Mouse (Mus musculus) heart, postnatal 0 days (tissue): ENCODE results near the gene Nrm.

Experiments
- CTCF ChIP-seq: IDR thresholded peaks from 2 replicates; pipeline ENCODE4 v1.5.1; 2016; ENCODE audit warnings: antibody characterized with exemption, control low read depth, low read depth
- EP300 ChIP-seq: IDR thresholded peaks from 2 replicates; pipeline ENCODE4 v1.6.1; 2016; ENCODE audit warnings: antibody characterized with exemption, low read depth

DNA sequence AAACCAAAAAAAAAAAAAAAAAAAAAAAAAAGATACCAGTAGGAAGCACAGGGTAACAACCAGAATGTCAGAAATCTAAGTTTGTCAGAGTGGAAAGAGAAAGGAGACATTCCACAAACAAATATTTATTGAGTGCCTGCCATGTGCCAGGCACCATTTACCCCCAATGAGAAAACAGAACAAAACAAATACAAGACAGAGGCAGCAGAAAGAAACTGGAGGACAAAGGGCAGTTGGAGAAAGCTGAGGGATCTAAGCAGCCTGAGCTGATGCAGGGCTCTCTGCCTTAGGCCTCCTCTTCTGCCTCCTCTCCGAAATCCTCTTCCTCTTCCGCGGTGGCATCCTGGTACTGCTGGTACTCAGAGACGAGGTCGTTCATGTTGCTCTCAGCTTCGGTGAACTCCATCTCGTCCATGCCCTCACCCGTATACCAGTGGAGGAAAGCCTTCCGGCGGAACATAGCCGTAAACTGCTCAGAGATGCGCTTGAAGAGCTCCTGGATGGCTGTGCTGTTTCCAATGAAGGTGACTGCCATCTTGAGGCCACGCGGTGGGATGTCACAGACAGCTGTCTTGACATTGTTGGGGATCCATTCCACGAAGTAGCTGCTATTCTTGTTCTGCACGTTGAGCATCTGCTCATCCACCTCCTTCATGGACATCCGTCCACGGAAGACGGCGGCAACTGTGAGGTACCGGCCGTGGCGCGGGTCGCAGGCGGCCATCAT, 26.3 kb upstream of the Nrm start:
- TF ChIP-seq CTCF (no peak), EP300 (no peak)
